15 mouse cellular contexts compared by ENCODE assay signal in the genomic region with DNA sequence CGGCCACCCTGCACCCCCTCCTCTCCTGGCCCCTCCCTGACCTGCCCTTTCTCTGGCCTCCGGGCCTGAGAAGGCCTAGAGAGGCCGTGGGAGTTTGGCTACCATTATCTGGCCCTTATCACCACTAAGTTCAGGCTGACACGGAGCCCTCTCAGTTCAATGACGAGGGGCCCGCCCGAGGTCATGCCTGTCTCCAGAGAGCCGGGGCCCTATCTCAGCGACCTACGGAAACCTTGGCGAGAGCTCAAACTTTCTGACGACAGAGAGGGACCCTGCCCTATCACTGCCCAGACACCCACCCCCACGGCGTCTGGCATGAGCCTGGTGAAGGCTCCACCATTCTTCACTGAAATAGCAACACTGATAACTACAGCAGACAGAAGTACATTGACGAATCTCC. TPM values are rescaled to one million over a fixed set of nuclear protein-coding genes. Genes with fewer than 3 reads are reported as not detected.
DNase-seq lines count a peak whose midpoint lies in the region; ATAC-seq and TF ChIP-seq lines count a peak whose summit lies in the region.
"Had no signal": no experiment of that assay in that cellular context is flagged by ENCODE, and none has a peak within 500 bp of the region (broad histone marks: within the 10 kb centered on the region; RNA-seq: fewer than 3 reads in every experiment).

No protein-coding gene starts in this region.

- peak overlapping the region; percentile 26 for H3K9ac ChIP-seq in MEL (ENCODE audit: control insufficient read depth, low read depth, low read length, poor library complexity, severe bottlenecking)
- H3K9ac ChIP-seq in heart, postnatal 0 days (replicated peaks; ENCODE audit: low read depth, low read length) = no peak overlapping the region
- peak overlapping the region; percentile 43 for H3K9ac ChIP-seq in liver, embryonic 14.5 days (replicated peaks)
- no peak overlapping the region for H3K9ac ChIP-seq in forebrain, embryonic 15.5 days (replicated peaks)
- H3K9ac ChIP-seq: limb, embryonic 12.5 days; midbrain, embryonic 15.5 days had no signal

- no peaks in the 10 kb centered on the region for H3K9me3 ChIP-seq in MEL (replicated peaks; ENCODE audit: insufficient read depth, low read length)
- H3K9me3 ChIP-seq in heart, postnatal 0 days (replicated peaks; ENCODE audit: control insufficient read depth, low read length) = no peaks in the 10 kb centered on the region
- no peaks in the 10 kb centered on the region; the same call in 1 of the 2 replicates for H3K9me3 ChIP-seq in liver, embryonic 14.5 days (ENCODE audit: control insufficient read depth, low read length)
- no peaks in the 10 kb centered on the region for H3K9me3 ChIP-seq in forebrain, embryonic 15.5 days
- H3K9me3 ChIP-seq: limb, embryonic 12.5 days; midbrain, embryonic 15.5 days had no signal

- H3K27me3 ChIP-seq in MEL (ENCODE audit: control insufficient read depth in 1 of 2, insufficient read depth in 2 of 2, low read length in 2 of 2) = peaks cover 0 to 6% of the 10 kb centered on the region in 2 experiments; a peak in 3 of 4 replicates
- no peaks in the 10 kb centered on the region for H3K27me3 ChIP-seq in heart, postnatal 0 days (ENCODE audit: control insufficient read depth, insufficient read depth, low read length)
- H3K27me3 ChIP-seq in liver, embryonic 14.5 days (ENCODE audit: control insufficient read depth, insufficient read depth, low read length) = peaks cover 21% of the 10 kb centered on the region
- 0 out of 2 replicates have a peak, but pooled peaks cover 5% of the 10 kb centered on the region for H3K27me3 ChIP-seq in forebrain, embryonic 15.5 days
- H3K27me3 ChIP-seq: midbrain, embryonic 15.5 days had no signal

- peak; percentile 85 for ATAC-seq in heart, postnatal 0 days (ENCODE audit: insufficient read depth, low read depth)
- ATAC-seq in liver, embryonic 14.5 days (ENCODE audit: insufficient read depth) = peak; percentile 76
- no peak for ATAC-seq in granulocyte monocyte progenitor cell, adult 5-6 weeks (replicated peaks; ENCODE audit: poor library complexity, severe bottlenecking)
- ATAC-seq in forebrain, embryonic 15.5 days (replicated peaks) = no peak

- WGBS in heart, postnatal 0 days = 6% methylated on average over 15 of the region's 15 CpGs
- 6% methylated on average over 15 of the region's 15 CpGs for WGBS in liver, embryonic 14.5 days (ENCODE audit: insufficient replicate concordance)
- 87% methylated on average over 15 of the region's 15 CpGs for WGBS in forebrain, embryonic 15.5 days

- H3K4me2 ChIP-seq in heart, postnatal 0 days (ENCODE audit: low read depth, low read length) = peak overlapping the region; percentile 33
- peak overlapping the region; percentile 61 for H3K4me2 ChIP-seq in liver, embryonic 14.5 days (ENCODE audit: low read depth)
- H3K4me2 ChIP-seq in forebrain, embryonic 15.5 days (replicated peaks) = no peak overlapping the region
- H3K4me2 ChIP-seq: limb, embryonic 12.5 days had no signal

- peak; percentile 20 for DNase-seq in adrenal gland, adult 2 months
- no peak for DNase-seq in adrenal gland, adult 8-10 months
- peak; percentile 47 for DNase-seq in MEL (ENCODE audit: low read depth, low spot score)
- peak; percentile 92 for DNase-seq in heart, postnatal 0 days (ENCODE audit: low spot score)
- DNase-seq in liver, embryonic 14.5 days (ENCODE audit: low read depth in 3 of 3, low spot score in 3 of 3) = peak in 1 of 3 experiments; percentile 45
- no peak for DNase-seq in kidney, adult 11 months
- DNase-seq: thymus, postnatal 36 days had no signal

- peaks cover 0 to 2% of the 10 kb centered on the region in 2 experiments; a peak in 1 of 4 replicates for H3K36me3 ChIP-seq in MEL (ENCODE audit: control insufficient read depth in 1 of 2, insufficient read depth in 2 of 2, low read length in 2 of 2)
- no peaks in the 10 kb centered on the region for H3K36me3 ChIP-seq in heart, postnatal 0 days (replicated peaks; ENCODE audit: control insufficient read depth, insufficient read depth, low read length)
- H3K36me3 ChIP-seq in liver, embryonic 14.5 days (replicated peaks; ENCODE audit: control insufficient read depth, insufficient read depth, low read depth) = no peaks in the 10 kb centered on the region
- no peaks in the 10 kb centered on the region for H3K36me3 ChIP-seq in forebrain, embryonic 15.5 days
- H3K36me3 ChIP-seq: limb, embryonic 12.5 days; midbrain, embryonic 15.5 days had no signal

- TF ChIP-seq POLR2A in MEL (IDR thresholded peaks at IDR 0.05; ENCODE audit: control insufficient read depth in 1 of 2, insufficient read depth in 1 of 2, low read depth in 1 of 2, low read length in 2 of 2, poor library complexity in 1 of 2) = no peak

- no peak overlapping the region for H3K27ac ChIP-seq in MEL (ENCODE audit: control insufficient read depth, low read depth, low read length)
- peak overlapping the region; percentile 96 for H3K27ac ChIP-seq in heart, postnatal 0 days (ENCODE audit: low read depth)
- no peak overlapping the region for H3K27ac ChIP-seq in liver, embryonic 14.5 days
- H3K27ac ChIP-seq in forebrain, embryonic 15.5 days (replicated peaks) = no peak overlapping the region
- H3K27ac ChIP-seq: limb, embryonic 12.5 days; midbrain, embryonic 15.5 days had no signal

- no peak for TF ChIP-seq RAD21 in MEL (IDR thresholded peaks at IDR 0.05; ENCODE audit: low read depth, low read length)

- H3K4me3 ChIP-seq in MEL (ENCODE audit: control insufficient read depth in 1 of 2, insufficient read depth in 1 of 2, low read depth in 2 of 2, low read length in 2 of 2) = peak overlapping the region; percentile 37 to 44
- H3K4me3 ChIP-seq in heart, postnatal 0 days (ENCODE audit: low read depth, low read length) = no peak overlapping the region
- no peak overlapping the region; a peak in 1 of 4 replicates for H3K4me3 ChIP-seq in liver, embryonic 14.5 days (ENCODE audit: insufficient read depth in 1 of 2, low read depth in 2 of 2, low read length in 2 of 2)
- no peak overlapping the region for H3K4me3 ChIP-seq in forebrain, embryonic 15.5 days
- H3K4me3 ChIP-seq: limb, embryonic 12.5 days; midbrain, embryonic 15.5 days had no signal

- H3K79me2 ChIP-seq in MEL (ENCODE audit: control insufficient read depth, insufficient read depth, low read length, poor library complexity) = no peaks in the 10 kb centered on the region

- H3K4me1 ChIP-seq in MEL (ENCODE audit: control insufficient read depth in 1 of 2, insufficient read depth in 2 of 2, low read length in 2 of 2) = peaks cover 0 to 6% of the 10 kb centered on the region in 2 experiments; a peak in 1 of 4 replicates
- H3K4me1 ChIP-seq in heart, postnatal 0 days (ENCODE audit: control insufficient read depth, insufficient read depth) = peaks cover 16% of the 10 kb centered on the region
- peaks cover 25 to 31% of the 10 kb centered on the region in 2 experiments for H3K4me1 ChIP-seq in liver, embryonic 14.5 days (replicated peaks; ENCODE audit: control insufficient read depth in 2 of 2, insufficient read depth in 2 of 2, low read length in 1 of 2)
- H3K4me1 ChIP-seq in forebrain, embryonic 15.5 days = no peaks in the 10 kb centered on the region
- H3K4me1 ChIP-seq: limb, embryonic 12.5 days had no signal

- no peak for TF ChIP-seq CTCF in MEL (IDR thresholded peaks at IDR 0.05 in 2 of 3, conservative IDR thresholded peaks at IDR 0.05 in 1 of 3; ENCODE audit: control insufficient read depth in 1 of 3, insufficient read depth in 1 of 3, low read depth in 2 of 3, low read length in 3 of 3, poor library complexity in 1 of 3, severe bottlenecking in 1 of 3)
- no peak for TF ChIP-seq CTCF in heart, postnatal 0 days (IDR thresholded peaks at IDR 0.05; ENCODE audit: low read depth)
- TF ChIP-seq CTCF in liver, embryonic 14.5 days (IDR thresholded peaks at IDR 0.05; ENCODE audit: low read depth) = no peak

- TF ChIP-seq EP300 in MEL (IDR thresholded peaks at IDR 0.05; ENCODE audit: low read depth in 1 of 2, low read length in 2 of 2) = no peak
- TF ChIP-seq EP300 in heart, postnatal 0 days (IDR thresholded peaks at IDR 0.05; ENCODE audit: low read depth) = peak; percentile 84; the same call in 1 of the 2 replicates
- TF ChIP-seq EP300 in liver, embryonic 14.5 days (IDR thresholded peaks at IDR 0.05; ENCODE audit: low read depth) = no peak

RNA-seq across cellular contexts. Expression of gene Defb30, which starts 17.9 kb away (rescaled TPM):
- not detected for total RNA-seq in adrenal gland, adult 2 months (2021)
- polyA plus RNA-seq in adrenal gland, adult 2 months (2012; rRNA removed) = not detected in 2 replicates
- total RNA-seq in adrenal gland, adult 8-10 months (2022) = not detected
- not detected in 2 replicates for total RNA-seq in MEL (2012; rRNA removed)
- not detected for polyA plus RNA-seq in MEL (2012; ENCODE audit: insufficient read depth in 1 of 2, insufficient read length in 2 of 2, low read depth in 1 of 2, low replicate concordance in 2 of 2, missing spikeins in 1 of 2)
- total RNA-seq in heart, postnatal 0 days (2014; rRNA removed; ENCODE audit: low replicate concordance) = not detected in 2 replicates
- polyA plus RNA-seq in heart, postnatal 0 days (2015; fragmentation: Nextera tagmentation; extraction: Ambion mirVana) = not detected in 2 replicates
- not detected in 2 replicates for polyA plus RNA-seq in liver, embryonic 14.5 days (2012; rRNA removed)
- not detected in 2 replicates for polyA plus RNA-seq in liver, embryonic 14.5 days (2014; fragmentation: Nextera tagmentation; extraction: Ambion mirVana)
- not detected in 2 replicates for total RNA-seq in granulocyte monocyte progenitor cell, adult 5-6 weeks (2014; fragmentation: Nextera tagmentation)
- not detected in 2 replicates for total RNA-seq in granulocyte monocyte progenitor cell, adult 5-6 weeks (2017)
- not detected in 2 replicates for polyA plus RNA-seq in forebrain, embryonic 15.5 days (2015; fragmentation: Nextera tagmentation; extraction: Ambion mirVana)
- polyA plus RNA-seq: frontal cortex, adult 2 months; large intestine, adult 2 months; limb, embryonic 12.5 days; midbrain, embryonic 15.5 days; spleen, adult 2 months had no signal

RNA-seq across cellular contexts. Expression of gene Defb42, which starts 20.9 kb away (rescaled TPM):
- total RNA-seq in adrenal gland, adult 2 months (2021) = under 1 TPM; 0.14 to 0.97 TPM
- 0.50 and 0.76 TPM in 2 replicates for polyA plus RNA-seq in adrenal gland, adult 2 months (2012; rRNA removed)
- under 1 TPM in 2 of 4 experiments, not detected in 2; 0.56 to 0.62 TPM for total RNA-seq in adrenal gland, adult 8-10 months (2022)
- total RNA-seq in MEL (2012; rRNA removed) = not detected in 2 replicates
- polyA plus RNA-seq in MEL (2012; ENCODE audit: insufficient read depth in 1 of 2, insufficient read length in 2 of 2, low read depth in 1 of 2, low replicate concordance in 2 of 2, missing spikeins in 1 of 2) = not detected
- total RNA-seq in heart, postnatal 0 days (2014; rRNA removed; ENCODE audit: low replicate concordance) = not detected in 2 replicates
- polyA plus RNA-seq in heart, postnatal 0 days (2015; fragmentation: Nextera tagmentation; extraction: Ambion mirVana) = 0.88 and 1.1 TPM in 2 replicates
- not detected in 2 replicates for polyA plus RNA-seq in liver, embryonic 14.5 days (2012; rRNA removed)
- not detected in 2 replicates for polyA plus RNA-seq in liver, embryonic 14.5 days (2014; fragmentation: Nextera tagmentation; extraction: Ambion mirVana)
- total RNA-seq in granulocyte monocyte progenitor cell, adult 5-6 weeks (2014; fragmentation: Nextera tagmentation) = not detected in 2 replicates
- total RNA-seq in granulocyte monocyte progenitor cell, adult 5-6 weeks (2017) = not detected in 2 replicates
- polyA plus RNA-seq in forebrain, embryonic 15.5 days (2015; fragmentation: Nextera tagmentation; extraction: Ambion mirVana) = 0.48 TPM in 1 of 2 replicates, not detected in the other
- polyA plus RNA-seq: large intestine, adult 2 months; limb, embryonic 12.5 days; midbrain, embryonic 15.5 days had no signal

RNA-seq across cellular contexts. Expression of gene Defb43, which starts 56.1 kb away (rescaled TPM):
- not detected for total RNA-seq in adrenal gland, adult 2 months (2021)
- polyA plus RNA-seq in adrenal gland, adult 2 months (2012; rRNA removed) = not detected in 2 replicates
- total RNA-seq in adrenal gland, adult 8-10 months (2022) = not detected
- not detected in 2 replicates for total RNA-seq in MEL (2012; rRNA removed)
- not detected for polyA plus RNA-seq in MEL (2012; ENCODE audit: insufficient read depth in 1 of 2, insufficient read length in 2 of 2, low read depth in 1 of 2, low replicate concordance in 2 of 2, missing spikeins in 1 of 2)
- not detected in 2 replicates for total RNA-seq in heart, postnatal 0 days (2014; rRNA removed; ENCODE audit: low replicate concordance)
- not detected in 2 replicates for polyA plus RNA-seq in heart, postnatal 0 days (2015; fragmentation: Nextera tagmentation; extraction: Ambion mirVana)
- not detected in 2 replicates for polyA plus RNA-seq in liver, embryonic 14.5 days (2012; rRNA removed)
- not detected in 2 replicates for polyA plus RNA-seq in liver, embryonic 14.5 days (2014; fragmentation: Nextera tagmentation; extraction: Ambion mirVana)
- not detected in 2 replicates for total RNA-seq in granulocyte monocyte progenitor cell, adult 5-6 weeks (2014; fragmentation: Nextera tagmentation)
- not detected in 2 replicates for total RNA-seq in granulocyte monocyte progenitor cell, adult 5-6 weeks (2017)
- polyA plus RNA-seq in forebrain, embryonic 15.5 days (2015; fragmentation: Nextera tagmentation; extraction: Ambion mirVana) = not detected in 2 replicates
- total RNA-seq: ES-E14 had no signal
- polyA plus RNA-seq: frontal cortex, adult 2 months; large intestine, adult 2 months; limb, embryonic 12.5 days; midbrain, embryonic 15.5 days; spleen, adult 2 months had no signal

Comparison
In these comparisons a context has a peak if more than half of its experiments do, and no peak if none do; other contexts are left out.
1. DNase-seq: peak in adrenal gland, adult 2 months (single experiment), MEL (single experiment) and heart, postnatal 0 days (single experiment); none in adrenal gland, adult 8-10 months (single experiment) and kidney, adult 11 months (single experiment).
2. H3K4me3 ChIP-seq: peak in MEL (2 of 2); none in heart, postnatal 0 days (single experiment), liver, embryonic 14.5 days (0 of 2) and forebrain, embryonic 15.5 days (single experiment).
3. H3K9ac ChIP-seq: peak in MEL (single experiment) and liver, embryonic 14.5 days (single experiment); none in heart, postnatal 0 days (single experiment) and forebrain, embryonic 15.5 days (single experiment).
4. ATAC-seq: peak in heart, postnatal 0 days (single experiment) and liver, embryonic 14.5 days (single experiment); none in granulocyte monocyte progenitor cell, adult 5-6 weeks (single experiment) and forebrain, embryonic 15.5 days (single experiment).